In genomic region chr9:114932607-114933006, GRCm38 (mm10) we compare ENCODE assay signal across 8 mouse cellular contexts. TPM values are rescaled to one million over a fixed set of nuclear protein-coding genes. Genes with fewer than 3 reads are reported as not detected.
DNase-seq lines count a peak whose midpoint lies in the region; ATAC-seq and TF ChIP-seq lines count a peak whose summit lies in the region.

No protein-coding gene starts in this region.

- H3K9ac ChIP-seq in hindbrain, embryonic 16.5 days (ENCODE audit: low read depth, low read length): peak overlapping the region; percentile 88
- H3K9ac ChIP-seq in liver, embryonic 14.5 days (replicated peaks): peak overlapping the region; percentile 39
- peak overlapping the region; percentile 74 for H3K9ac ChIP-seq in stomach, postnatal 0 days (ENCODE audit: low read length)

- peaks cover 3% of the 10 kb centered on the region; the same call in 1 of the 2 replicates for H3K4me1 ChIP-seq in cortical plate, adult 2 months (ENCODE audit: control insufficient read depth, insufficient read depth, low read length)
- H3K4me1 ChIP-seq in hindbrain, embryonic 16.5 days (ENCODE audit: control insufficient read depth, insufficient read depth, low read depth, low read length): peaks cover 6% of the 10 kb centered on the region
- peaks cover 0 to 9% of the 10 kb centered on the region in 2 experiments; a peak in 2 of 4 replicates for H3K4me1 ChIP-seq in liver, embryonic 14.5 days (replicated peaks; ENCODE audit: control insufficient read depth in 2 of 2, insufficient read depth in 2 of 2, low read length in 1 of 2)
- 0 out of 2 replicates have a peak, but pooled peaks cover 5% of the 10 kb centered on the region for H3K4me1 ChIP-seq in stomach, postnatal 0 days (replicated peaks; ENCODE audit: control insufficient read depth, insufficient read depth)

- ATAC-seq in hindbrain, embryonic 16.5 days: no peak
- no peak for ATAC-seq in liver, embryonic 14.5 days (ENCODE audit: insufficient read depth)
- ATAC-seq in stomach, postnatal 0 days (ENCODE audit: low FRiP score, low TSS enrichment): no peak
- no peak for ATAC-seq in frontal cortex, adult (ENCODE audit: low TSS enrichment)

- H3K9me3 ChIP-seq in hindbrain, embryonic 16.5 days (ENCODE audit: control insufficient read depth, low read length): no peaks in the 10 kb centered on the region
- H3K9me3 ChIP-seq in liver, embryonic 14.5 days (ENCODE audit: control insufficient read depth, low read length): no peaks in the 10 kb centered on the region
- H3K9me3 ChIP-seq in stomach, postnatal 0 days (ENCODE audit: control insufficient read depth, low read length): no peaks in the 10 kb centered on the region

- TF ChIP-seq EP300 in liver, embryonic 14.5 days (IDR thresholded peaks at IDR 0.05; ENCODE audit: low read depth): no peak
- no peak for TF ChIP-seq EP300 in stomach, postnatal 0 days (optimal IDR thresholded peaks at IDR 0.05)

- no peak for TF ChIP-seq POLR2A in cortical plate, adult 2 months (IDR thresholded peaks at IDR 0.05; ENCODE audit: extremely low read depth, insufficient read depth, low read length)

- no peak for TF ChIP-seq CTCF in cortical plate, adult 2 months (IDR thresholded peaks at IDR 0.05; ENCODE audit: extremely low read depth, insufficient read depth, low read length)
- TF ChIP-seq CTCF in liver, embryonic 14.5 days (IDR thresholded peaks at IDR 0.05; ENCODE audit: low read depth): no peak
- TF ChIP-seq CTCF in stomach, postnatal 0 days (IDR thresholded peaks at IDR 0.05; ENCODE audit: low read depth): no peak

- WGBS in hindbrain, embryonic 16.5 days: 20% methylated on average over 13 of the region's 13 CpGs
- WGBS in liver, embryonic 14.5 days (ENCODE audit: insufficient replicate concordance): 11% methylated on average over 13 of the region's 13 CpGs
- WGBS in stomach, postnatal 0 days: 19% methylated on average over 13 of the region's 13 CpGs

- peak overlapping the region; percentile 93 for H3K4me3 ChIP-seq in cortical plate, adult 2 months (ENCODE audit: insufficient read depth, low read length)
- peak overlapping the region; percentile 83 for H3K4me3 ChIP-seq in hindbrain, embryonic 16.5 days (ENCODE audit: low read length)
- H3K4me3 ChIP-seq in liver, embryonic 14.5 days (ENCODE audit: insufficient read depth in 1 of 2, low read depth in 2 of 2, low read length in 2 of 2): peak overlapping the region; percentile 57 to 67
- peak overlapping the region; percentile 78 for H3K4me3 ChIP-seq in stomach, postnatal 0 days (ENCODE audit: low read depth, low read length)

- no peak overlapping the region for H3K27ac ChIP-seq in cortical plate, adult 2 months (ENCODE audit: insufficient read depth, low read length)
- no peak overlapping the region for H3K27ac ChIP-seq in hindbrain, embryonic 16.5 days (ENCODE audit: low read depth, low read length)
- no peak overlapping the region for H3K27ac ChIP-seq in liver, embryonic 14.5 days
- no peak overlapping the region; the same call in 1 of the 2 replicates for H3K27ac ChIP-seq in stomach, postnatal 0 days (replicated peaks)

- peak; percentile 13 to 38 for DNase-seq in heart, adult 18-20 months
- DNase-seq in heart, postnatal 4 days: no peak
- DNase-seq in liver, embryonic 14.5 days (ENCODE audit: low read depth in 3 of 3, low spot score in 3 of 3): no peak
- peak; percentile 40 for DNase-seq in stomach, postnatal 0 days (ENCODE audit: low spot score)
- no peak for DNase-seq in thymus, postnatal 4 days

- no peaks in the 10 kb centered on the region for H3K36me3 ChIP-seq in hindbrain, embryonic 16.5 days (ENCODE audit: control insufficient read depth, insufficient read depth, low read length)
- H3K36me3 ChIP-seq in liver, embryonic 14.5 days (replicated peaks; ENCODE audit: control insufficient read depth, insufficient read depth, low read depth): no peaks in the 10 kb centered on the region
- H3K36me3 ChIP-seq in stomach, postnatal 0 days (ENCODE audit: control insufficient read depth, insufficient read depth, low read length): no peaks in the 10 kb centered on the region

- H3K4me2 ChIP-seq in hindbrain, embryonic 16.5 days (ENCODE audit: low read length): peak overlapping the region; percentile 82
- H3K4me2 ChIP-seq in liver, embryonic 14.5 days (ENCODE audit: low read depth): peak overlapping the region; percentile 78
- H3K4me2 ChIP-seq in stomach, postnatal 0 days (replicated peaks; ENCODE audit: low read depth): peak overlapping the region; percentile 92

- no peaks in the 10 kb centered on the region for H3K27me3 ChIP-seq in hindbrain, embryonic 16.5 days (replicated peaks; ENCODE audit: control insufficient read depth, insufficient read depth, low read length)
- no peaks in the 10 kb centered on the region for H3K27me3 ChIP-seq in liver, embryonic 14.5 days (ENCODE audit: control insufficient read depth, insufficient read depth, low read length)
- H3K27me3 ChIP-seq in stomach, postnatal 0 days (ENCODE audit: control insufficient read depth, insufficient read depth, low read length): no peaks in the 10 kb centered on the region

RNA-seq across cellular contexts. Expression of gene Gpd1l, which starts 1.2 kb away (rescaled TPM):
- 10 to 100 TPM; 38.0 to 40.4 TPM for total RNA-seq in heart, adult 18-20 months (2021)
- 10 to 100 TPM; 26.3 to 28.0 TPM for total RNA-seq in heart, postnatal 4 days (2021)
- polyA plus RNA-seq in cortical plate, adult 2 months (2012; rRNA removed): 72.9 and 76.0 TPM in 2 replicates
- polyA plus RNA-seq in hindbrain, embryonic 16.5 days (2015; fragmentation: Nextera tagmentation; extraction: Ambion mirVana): 41.4 and 43.0 TPM in 2 replicates
- polyA plus RNA-seq in liver, embryonic 14.5 days (2012; rRNA removed): 3.9 and 4.6 TPM in 2 replicates
- polyA plus RNA-seq in liver, embryonic 14.5 days (2014; fragmentation: Nextera tagmentation; extraction: Ambion mirVana): 3.4 and 3.7 TPM in 2 replicates
- polyA plus RNA-seq in stomach, postnatal 0 days (2015; fragmentation: Nextera tagmentation; extraction: Ambion mirVana): 17.3 and 19.2 TPM in 2 replicates

RNA-seq across cellular contexts. Expression of gene Osbpl10, which starts 45.8 kb away (rescaled TPM):
- total RNA-seq in heart, adult 18-20 months (2021): 1 to 10 TPM; 2.7 to 3.4 TPM
- 1 to 10 TPM; 5.7 to 6.1 TPM for total RNA-seq in heart, postnatal 4 days (2021)
- 21.1 and 21.2 TPM in 2 replicates for polyA plus RNA-seq in cortical plate, adult 2 months (2012; rRNA removed)
- 3.2 and 3.5 TPM in 2 replicates for polyA plus RNA-seq in hindbrain, embryonic 16.5 days (2015; fragmentation: Nextera tagmentation; extraction: Ambion mirVana)
- 0.29 and 0.34 TPM in 2 replicates for polyA plus RNA-seq in liver, embryonic 14.5 days (2012; rRNA removed)
- polyA plus RNA-seq in liver, embryonic 14.5 days (2014; fragmentation: Nextera tagmentation; extraction: Ambion mirVana): 0.08 and 0.16 TPM in 2 replicates
- 1.4 and 1.7 TPM in 2 replicates for polyA plus RNA-seq in stomach, postnatal 0 days (2015; fragmentation: Nextera tagmentation; extraction: Ambion mirVana)

RNA-seq across cellular contexts. Expression of gene Rps27rt, which starts 49.9 kb away (rescaled TPM):
- 10 to 100 TPM; 15.8 to 18.0 TPM for total RNA-seq in heart, adult 18-20 months (2021)
- 10 to 100 TPM; 41.7 to 42.7 TPM for total RNA-seq in heart, postnatal 4 days (2021)
- 88.6 and 94.0 TPM in 2 replicates for polyA plus RNA-seq in cortical plate, adult 2 months (2012; rRNA removed)
- 113 and 196 TPM in 2 replicates for polyA plus RNA-seq in hindbrain, embryonic 16.5 days (2015; fragmentation: Nextera tagmentation; extraction: Ambion mirVana)
- polyA plus RNA-seq in liver, embryonic 14.5 days (2012; rRNA removed): 36.0 and 87.6 TPM in 2 replicates
- polyA plus RNA-seq in liver, embryonic 14.5 days (2014; fragmentation: Nextera tagmentation; extraction: Ambion mirVana): 282 and 299 TPM in 2 replicates
- polyA plus RNA-seq in stomach, postnatal 0 days (2015; fragmentation: Nextera tagmentation; extraction: Ambion mirVana): 682 and 701 TPM in 2 replicates

Comparison
In these comparisons a context has a peak if more than half of its experiments do, and no peak if none do; other contexts are left out.
1. DNase-seq: peak in heart, adult 18-20 months (2 of 2) and stomach, postnatal 0 days (single experiment); none in heart, postnatal 4 days (single experiment), liver, embryonic 14.5 days (0 of 3) and thymus, postnatal 4 days (single experiment).
2. Peak in every context shown above with its lines, with median percentiles within 50 percentile points of each other: H3K4me3 ChIP-seq, H3K4me2 ChIP-seq and H3K9ac ChIP-seq.